Mouse (Mus musculus) activated CD4-positive, CD25-positive, alpha-beta regulatory T cell, adult 4 months (primary cell): Measurements from ENCODE around the gene Dad1. TPM values are rescaled to one million over a fixed set of nuclear protein-coding genes. Genes with fewer than 3 reads are reported as not detected.

Experiments used
- ATAC-seq: one replicate; pipeline ENCODE4 v1.8.0; 2017
- polyA plus RNA-seq, 2 experiments: library from polyadenylated mRNA; unstranded; fragments of 100-300 nt; shearing (Covaris generic); gene quantifications; one replicate each; pipeline ENCODE4 v1.2.1; 2017

The Dad1 gene
- polyA plus RNA-seq, 2 experiments from 2014 or later, result 424 to 425 TPM

- no peak for ATAC-seq
These were observed 48.0 kb downstream of the Dad1 start for GRCm38 (mm10) chr14:54205904-54206303.

DNA sequence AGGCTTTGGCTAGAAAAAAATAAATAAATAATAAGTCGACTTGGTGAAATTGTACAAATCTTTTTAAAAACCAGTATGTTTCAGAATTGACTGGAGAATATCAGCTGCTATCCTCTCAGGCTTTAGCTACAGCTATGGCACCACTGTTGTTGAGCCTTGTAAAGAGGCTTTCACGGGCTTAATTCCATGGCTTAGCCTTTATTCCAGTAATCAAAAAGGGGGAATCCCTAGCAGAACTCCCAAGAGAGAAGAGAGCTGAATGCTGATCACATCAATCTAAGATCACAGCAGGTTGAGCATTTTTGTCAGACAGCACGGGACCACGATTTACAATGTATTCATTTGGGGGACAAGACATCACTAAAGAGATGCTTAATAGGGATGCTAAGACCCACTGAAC lies 49.1 kb downstream of the Dad1 start:
- ATAC-seq, result no peak

DNA sequence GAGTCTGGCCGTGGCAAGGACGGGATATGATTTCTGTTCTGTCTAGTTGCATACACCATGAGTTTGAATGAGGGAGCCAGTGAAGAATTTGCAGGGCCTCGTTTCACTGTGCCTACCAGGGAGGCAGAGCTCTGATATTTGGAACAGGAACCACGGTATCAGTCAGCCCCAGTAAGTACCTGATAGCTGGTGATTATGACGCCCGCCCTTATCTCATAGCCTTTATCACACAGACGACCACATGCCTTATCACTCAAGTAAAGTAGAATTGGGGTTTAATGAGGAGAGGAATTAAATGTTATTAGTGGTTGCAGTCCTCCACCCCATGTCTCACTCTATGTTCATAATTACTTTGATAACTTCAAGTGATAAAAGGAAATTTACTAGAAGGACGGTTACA lies 49.6 kb downstream of the Dad1 start:
- ATAC-seq, result peak; percentile 6

DNA sequence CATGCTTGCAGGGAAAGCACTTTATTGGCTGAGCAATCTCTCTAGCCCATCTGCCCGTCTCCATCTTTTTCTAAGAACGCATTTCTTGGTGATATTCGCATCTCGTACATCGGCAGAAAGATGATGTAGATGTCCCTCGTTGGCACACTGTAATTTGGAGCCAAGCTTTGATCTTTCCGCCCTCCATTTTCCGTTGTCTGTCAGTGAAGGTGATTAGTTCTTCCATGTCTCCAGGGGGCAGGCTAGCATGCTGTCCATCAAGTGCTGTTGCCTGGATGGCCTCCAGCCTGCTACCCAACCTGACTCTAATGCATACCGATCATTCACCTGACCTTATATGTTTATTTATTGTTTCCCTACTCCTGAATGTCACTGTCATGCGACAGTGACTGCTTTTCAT lies 50.1 kb downstream of the Dad1 start:
- ATAC-seq, result no peak

DNA sequence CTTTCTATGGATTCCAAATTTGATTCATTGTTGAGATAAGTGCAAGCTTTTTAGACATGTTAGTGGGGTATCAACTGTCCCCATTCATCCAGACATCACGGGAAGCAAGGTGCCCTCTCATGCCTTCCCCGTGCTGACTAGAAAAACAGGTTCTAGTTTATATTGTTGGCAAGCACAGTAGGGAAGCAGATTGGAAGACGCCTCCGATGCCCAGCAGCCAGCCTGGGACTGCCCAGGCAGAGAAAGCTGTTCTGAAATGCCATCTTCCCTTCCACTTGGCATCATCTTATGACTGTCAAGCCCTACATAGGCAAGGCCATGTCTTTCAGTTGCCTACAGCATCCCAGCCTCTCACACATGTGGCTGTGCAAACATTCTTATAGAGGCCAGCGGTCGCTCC lies 50.7 kb downstream of the Dad1 start:
- ATAC-seq, result no peak

GRCm38 (mm10) chr14:54200363-54200762 lies 53.5 kb downstream of the Dad1 start:
- no peak for ATAC-seq

DNA sequence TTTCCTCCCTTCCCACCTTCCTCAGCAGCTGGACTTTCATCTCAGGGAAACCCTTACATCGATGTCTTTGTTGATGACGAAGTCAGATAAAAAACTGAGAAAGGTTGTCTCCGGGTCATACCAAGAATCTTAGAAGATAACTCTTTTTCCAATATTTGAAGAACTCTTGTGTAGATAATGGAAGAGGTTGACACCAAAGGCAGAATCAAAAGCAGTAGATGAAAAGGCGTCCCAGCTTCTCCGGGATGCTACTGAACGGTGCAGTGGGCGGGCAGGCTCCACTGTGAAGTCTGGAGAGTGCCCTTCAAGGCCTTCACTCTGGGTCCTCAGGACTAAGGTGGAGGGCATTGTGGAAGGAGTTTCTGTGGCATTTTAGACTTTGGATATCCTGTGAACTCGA lies 54.2 kb downstream of the Dad1 start:
- ATAC-seq, result no peak

DNA sequence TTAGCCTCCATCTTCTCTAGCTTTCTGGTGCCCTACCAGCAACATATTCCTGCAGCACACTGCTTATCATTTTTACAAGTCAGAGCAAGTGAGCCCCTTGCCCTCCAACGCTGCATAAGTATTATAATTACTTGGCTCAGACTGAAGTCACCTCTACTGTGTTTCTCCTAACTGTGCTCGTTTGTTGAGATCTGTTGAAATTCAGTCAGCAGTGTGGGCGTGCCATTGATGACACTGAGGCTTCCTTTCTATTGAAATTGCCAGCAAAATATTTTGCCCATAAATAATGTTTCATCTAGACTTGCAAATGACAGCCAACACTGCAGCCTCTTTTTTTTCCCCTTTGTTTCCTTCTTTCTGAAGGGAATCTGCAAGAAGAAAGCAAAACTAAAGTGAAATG lies 56.2 kb downstream of the Dad1 start:
- ATAC-seq, result peak; percentile 25

- ATAC-seq, result no peak
These were observed 58.0 kb downstream of the Dad1 start for GRCm38 (mm10) chr14:54195838-54196423.

- no peak for ATAC-seq
These were observed 60.4 kb downstream of the Dad1 start for GRCm38 (mm10) chr14:54193354-54194133.

GRCm38 (mm10) chr14:54192462-54192847 lies 61.4 kb downstream of the Dad1 start:
- ATAC-seq, result no peak

DNA sequence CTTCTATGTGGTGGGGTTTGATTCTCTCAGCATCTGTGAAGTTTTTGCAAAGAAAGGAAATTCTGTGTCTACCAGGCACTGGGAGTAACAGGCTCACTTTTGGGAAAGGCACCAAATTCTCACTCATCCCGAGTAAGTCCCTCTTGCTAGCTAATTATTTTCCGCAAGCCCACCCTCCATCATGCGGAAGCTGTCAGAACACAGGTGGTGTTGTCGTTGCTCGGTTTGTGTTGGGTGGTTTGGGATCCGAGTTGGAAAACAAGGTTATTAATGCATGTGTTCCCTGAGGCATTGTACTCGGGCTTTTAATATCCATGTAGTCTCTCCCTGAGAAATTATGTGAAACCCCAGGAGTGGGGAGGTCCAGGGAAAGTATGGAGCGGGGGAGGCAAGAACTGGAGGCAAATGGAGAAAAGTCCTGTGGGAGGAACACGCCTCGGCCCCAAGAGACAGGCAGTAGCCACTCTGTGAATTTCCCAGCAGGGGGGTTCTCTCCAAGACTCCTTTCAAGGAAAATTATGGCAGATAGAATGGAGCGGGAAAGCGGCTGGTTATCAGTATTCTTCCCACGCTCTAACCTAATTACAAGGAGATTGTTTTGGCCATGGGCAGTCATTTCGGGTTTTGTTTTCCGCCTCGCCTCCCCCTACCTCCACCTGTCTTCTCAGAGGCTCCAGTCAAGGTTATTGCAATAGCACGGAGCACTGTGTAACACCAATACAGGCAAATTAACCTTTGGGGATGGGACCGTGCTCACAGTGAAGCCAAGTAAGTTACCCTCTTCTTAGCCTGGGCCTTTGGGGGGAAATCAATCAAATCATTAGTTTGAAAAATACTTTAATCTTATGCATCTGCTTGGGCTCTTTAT lies 62.1 kb downstream of the Dad1 start:
- ATAC-seq, result no peak

- no peak for ATAC-seq
These were observed 62.9 kb downstream of the Dad1 start for GRCm38 (mm10) chr14:54191026-54191390.

DNA sequence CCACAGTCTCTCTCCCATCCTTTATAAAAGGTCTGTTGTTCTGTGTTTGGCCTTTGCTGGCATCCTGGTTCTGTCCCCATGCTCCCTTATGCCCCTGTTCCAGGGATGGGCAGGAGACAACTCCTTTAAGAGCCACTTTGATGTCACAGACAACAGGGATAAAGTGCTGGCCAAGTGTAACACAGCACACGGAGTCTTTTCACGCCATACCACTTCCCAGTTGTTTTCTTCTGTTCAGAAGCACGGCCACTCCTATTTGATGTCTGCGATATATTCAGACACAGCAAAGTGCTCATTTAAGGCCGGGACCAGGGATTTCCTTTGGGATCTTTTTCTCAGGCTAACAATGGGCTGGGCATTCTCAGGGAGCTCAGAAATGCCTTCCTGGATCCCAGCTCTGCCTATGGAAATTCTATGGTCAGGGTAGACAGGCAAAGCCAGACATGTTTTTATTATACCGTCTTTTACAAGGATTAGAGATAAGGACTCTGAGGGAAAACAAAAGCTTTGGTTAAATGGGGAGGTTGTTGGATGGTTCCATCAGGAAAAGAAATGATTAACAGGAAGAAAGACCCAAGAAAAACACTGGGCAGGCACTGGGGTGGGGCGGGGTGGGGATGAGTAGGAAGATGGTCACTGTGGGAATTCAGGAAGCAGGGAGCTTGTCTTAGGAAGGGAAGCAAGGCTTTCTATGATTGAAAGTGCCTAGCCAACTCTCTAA lies 63.4 kb downstream of the Dad1 start:
- no peak for ATAC-seq

- no peak for ATAC-seq
These were observed 64.6 kb downstream of the Dad1 start for GRCm38 (mm10) chr14:54189255-54189654.

GRCm38 (mm10) chr14:54187211-54187610 lies 66.7 kb downstream of the Dad1 start:
- no peak for ATAC-seq

Other genes with a start within 250 kb of the Dad1 start
- 10 to 100 TPM; 16.3 to 16.9 TPM for gene Abhd4, start 84 bp upstream of the Dad1 start, polyA plus RNA-seq
- under 1 TPM in 1 of 2 experiments, not detected in 1; 0.08 TPM for gene Olfr49, start 30.8 kb upstream of the Dad1 start, polyA plus RNA-seq
- gene Oxa1l, start 106.7 kb upstream of the Dad1 start, polyA plus RNA-seq, result 10 to 100 TPM; 51.7 to 82.3 TPM
- gene Slc7a7, start 163.7 kb upstream of the Dad1 start, polyA plus RNA-seq, result 1 to 10 TPM in 1 of 2 experiments, under 1 TPM in 1; 0.54 to 1.1 TPM
- 100 to 1,000 TPM; 315 to 319 TPM for gene Mrpl52, start 172.8 kb upstream of the Dad1 start, polyA plus RNA-seq
- under 1 TPM; 0.24 to 0.25 TPM for gene Mmp14, start 177.5 kb upstream of the Dad1 start, polyA plus RNA-seq
- 10 to 100 TPM; 57.4 to 62.2 TPM for gene Lrp10, start 210.0 kb upstream of the Dad1 start, polyA plus RNA-seq
- under 1 TPM; 0.57 TPM for gene Rem2, start 222.0 kb upstream of the Dad1 start, polyA plus RNA-seq